Mouse (Mus musculus) adrenal gland, postnatal 14 days (tissue): ENCODE measurements around the gene Spg20. TPM values are rescaled to one million over a fixed set of nuclear protein-coding genes. Genes with fewer than 3 reads are reported as not detected.

Experiments
- DNase-seq: peaks from one replicate; pipeline ENCODE4 v3.0.0; 2021; ENCODE audit warnings: mixed read lengths
- total RNA-seq: library from RNA; stranded (reverse); gene quantifications from 2 replicates; pipeline ENCODE4 v1.2.3, GENCODE M21; 2021

The Spg20 gene
- total RNA-seq, 1 experiment from 2014 or later: 43.0 TPM

GRCm38 (mm10) chr3:55097186-55097585 lies 14.7 kb upstream of the Spg20 start:
- peak; percentile 23 for DNase-seq

- DNase-seq: no peak
These were observed 13.9 kb upstream of the Spg20 start for GRCm38 (mm10) chr3:55098014-55098413.

GRCm38 (mm10) chr3:55098990-55099389 lies 12.9 kb upstream of the Spg20 start:
- DNase-seq: no peak

- DNase-seq: no peak
These were observed 10.8 kb upstream of the Spg20 start for GRCm38 (mm10) chr3:55101092-55101491.

GRCm38 (mm10) chr3:55105372-55106023 lies 6.4 kb upstream of the Spg20 start:
- peak; percentile 30 for DNase-seq

- no peak for DNase-seq
These were observed 5.9 kb upstream of the Spg20 start for GRCm38 (mm10) chr3:55106051-55106450.

GRCm38 (mm10) chr3:55109097-55109496 lies 2.8 kb upstream of the Spg20 start:
- DNase-seq: peak; percentile 16

- peak; percentile 12 for DNase-seq
These were observed 955 bp downstream of the Spg20 start for GRCm38 (mm10) chr3:55112710-55113415.

- peak; percentile 38 for DNase-seq
These were observed 2.6 kb downstream of the Spg20 start for GRCm38 (mm10) chr3:55114313-55115065.

GRCm38 (mm10) chr3:55115071-55115470 lies 3.2 kb downstream of the Spg20 start:
- no peak for DNase-seq

GRCm38 (mm10) chr3:55115989-55116388 lies 4.1 kb downstream of the Spg20 start:
- DNase-seq: no peak

- DNase-seq: peak; percentile 28
These were observed 7.5 kb downstream of the Spg20 start for GRCm38 (mm10) chr3:55119275-55119898.

- peak; percentile 38 for DNase-seq
These were observed 10.5 kb downstream of the Spg20 start for GRCm38 (mm10) chr3:55122336-55122870.

GRCm38 (mm10) chr3:55123064-55123463 lies 11.2 kb downstream of the Spg20 start:
- DNase-seq: no peak

- no peak for DNase-seq
These were observed 17.3 kb downstream of the Spg20 start for GRCm38 (mm10) chr3:55129181-55129692.

GRCm38 (mm10) chr3:55131576-55132233 lies 19.8 kb downstream of the Spg20 start:
- no peak for DNase-seq

- no peak for DNase-seq
These were observed 25.1 kb downstream of the Spg20 start, which contains the start of gene Ccdc169 for GRCm38 (mm10) chr3:55137039-55137438. TSS of gene Ccdc169 (plus strand) at chr3:55137339.

- DNase-seq: no peak
These were observed 27.9 kb downstream of the Spg20 start for GRCm38 (mm10) chr3:55139837-55140236.

GRCm38 (mm10) chr3:55141401-55141800 lies 29.5 kb downstream of the Spg20 start:
- DNase-seq: no peak

- DNase-seq: no peak
These were observed 33.0 kb downstream of the Spg20 start for GRCm38 (mm10) chr3:55144916-55145315.

- no peak for DNase-seq
These were observed 34.5 kb downstream of the Spg20 start for GRCm38 (mm10) chr3:55146441-55146840.
